Mouse (Mus musculus) MEL (cell line): ENCODE data around the gene Abhd12.

Source experiments
- JUND ChIP-seq: IDR thresholded peaks from 2 replicates; pipeline ENCODE4 v1.6.1; 2011; ENCODE audit warnings: low read depth, mild to moderate bottlenecking, improper control_type of control experiment, low read length
- TBP ChIP-seq: IDR thresholded peaks from 2 replicates; pipeline ENCODE4 v1.8.0; 2011; ENCODE audit warnings: low read depth, low read length, improper control_type of control experiment

DNA sequence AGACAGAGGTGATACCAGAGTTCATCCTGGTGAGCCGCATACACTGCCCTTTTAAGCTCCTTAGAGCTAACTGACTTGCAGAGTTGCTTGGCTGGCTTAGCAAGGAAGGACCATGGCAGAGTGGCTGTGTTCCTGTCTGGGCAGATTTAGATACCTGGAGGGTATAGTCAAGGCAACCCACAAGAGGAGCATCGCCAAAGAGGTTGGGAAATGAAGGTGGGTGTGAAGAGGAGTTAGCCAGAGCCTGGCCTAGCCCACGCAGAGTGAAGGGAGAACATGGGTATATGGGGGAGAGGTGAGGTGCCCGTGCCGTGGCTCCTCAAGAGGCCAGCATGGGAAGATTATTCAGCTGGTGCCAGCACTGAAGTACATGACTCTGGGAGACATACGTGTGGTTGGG, 91.7 kb downstream of the Abhd12 start:
- TF ChIP-seq JUND = no peak
- no peak for TF ChIP-seq TBP
